Mouse (Mus musculus): Measurements from ENCODE around the gene Rimbp3. TPM values are rescaled to one million over a fixed set of nuclear protein-coding genes. Genes with fewer than 3 reads are reported as not detected.

Rimbp3 gene
- polyA plus RNA-seq, 1 experiment from 2014 or later: 1.2 TPM

DNA sequence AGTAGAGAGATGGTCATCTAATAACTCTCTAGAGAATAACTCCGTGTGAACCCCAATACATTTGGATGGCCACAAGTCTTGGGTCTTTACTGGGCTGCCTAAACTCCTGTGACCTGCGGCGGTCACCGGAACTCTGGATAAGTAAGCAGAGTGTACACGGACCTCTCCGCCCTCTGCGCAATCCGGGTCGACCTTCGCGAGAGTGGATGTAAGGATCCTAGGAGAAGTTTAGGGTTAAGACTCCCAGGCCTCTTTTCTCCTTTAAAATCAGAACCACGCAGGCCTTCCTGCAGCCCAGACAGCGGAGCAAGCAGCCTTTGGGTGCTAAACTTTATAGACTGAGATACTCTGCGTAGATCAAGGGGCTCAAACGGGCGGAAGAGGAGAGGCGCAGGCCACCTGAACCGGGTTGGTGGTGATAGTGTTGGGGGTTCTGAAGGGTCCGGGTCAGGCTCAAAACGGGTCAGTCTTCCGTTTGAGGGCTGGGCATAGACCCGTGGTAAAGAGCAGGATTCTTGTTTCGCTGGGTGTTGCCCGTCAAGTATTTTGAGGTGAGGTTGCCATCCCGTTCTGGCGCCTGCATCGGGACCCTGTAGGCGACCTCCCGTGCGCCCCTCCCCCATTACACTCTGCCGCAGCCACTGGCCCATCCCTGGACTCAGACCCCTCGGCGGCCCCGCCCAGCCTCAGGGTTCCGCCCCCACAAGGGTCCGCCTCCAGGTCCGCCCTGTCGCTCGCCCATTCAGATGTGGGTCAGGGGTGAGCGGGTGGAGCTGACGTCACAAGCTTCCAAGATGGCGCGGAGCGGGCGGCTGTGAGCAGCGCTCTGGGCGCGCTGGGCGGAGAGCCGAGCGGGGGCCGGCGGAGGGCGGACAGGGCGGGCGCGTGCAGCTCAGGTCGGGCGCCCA, 24.6 kb downstream of the Rimbp3 start, which contains the start of gene Hic2:
Hic2 (plus strand) TSS at position 779 of the 908 bp plus-strand sequence.
- no peaks in the 10 kb centered on the region for H3K9me3 ChIP-seq (replicated peaks; ENCODE audit: control insufficient read depth, low read length)
- no peaks in the 10 kb centered on the region for H3K36me3 ChIP-seq (ENCODE audit: control insufficient read depth, insufficient read depth, low read length)
- H3K4me2 ChIP-seq (ENCODE audit: low read length): peak within 1 kb of the TSS; percentile 84
- no peaks in the 10 kb centered on the region for H3K27me3 ChIP-seq (replicated peaks; ENCODE audit: control insufficient read depth, insufficient read depth, low read length)
- H3K4me1 ChIP-seq (ENCODE audit: control insufficient read depth, insufficient read depth, low read length): peaks cover 18% of the 10 kb centered on the region
- H3K9ac ChIP-seq (ENCODE audit: low read length): peak within 1 kb of the TSS; percentile 96
- ATAC-seq (peak; percentile 96), DNase-seq (ENCODE audit: low spot score) (peak; percentile 96)
- peak within 1 kb of the TSS; percentile 90 for H3K4me3 ChIP-seq (ENCODE audit: low read depth, low read length)
- peak within 1 kb of the TSS; percentile 94 for H3K27ac ChIP-seq (ENCODE audit: low read depth, low read length)
- WGBS: under 1% methylated on average over 57 of the region's 59 CpGs

DNA sequence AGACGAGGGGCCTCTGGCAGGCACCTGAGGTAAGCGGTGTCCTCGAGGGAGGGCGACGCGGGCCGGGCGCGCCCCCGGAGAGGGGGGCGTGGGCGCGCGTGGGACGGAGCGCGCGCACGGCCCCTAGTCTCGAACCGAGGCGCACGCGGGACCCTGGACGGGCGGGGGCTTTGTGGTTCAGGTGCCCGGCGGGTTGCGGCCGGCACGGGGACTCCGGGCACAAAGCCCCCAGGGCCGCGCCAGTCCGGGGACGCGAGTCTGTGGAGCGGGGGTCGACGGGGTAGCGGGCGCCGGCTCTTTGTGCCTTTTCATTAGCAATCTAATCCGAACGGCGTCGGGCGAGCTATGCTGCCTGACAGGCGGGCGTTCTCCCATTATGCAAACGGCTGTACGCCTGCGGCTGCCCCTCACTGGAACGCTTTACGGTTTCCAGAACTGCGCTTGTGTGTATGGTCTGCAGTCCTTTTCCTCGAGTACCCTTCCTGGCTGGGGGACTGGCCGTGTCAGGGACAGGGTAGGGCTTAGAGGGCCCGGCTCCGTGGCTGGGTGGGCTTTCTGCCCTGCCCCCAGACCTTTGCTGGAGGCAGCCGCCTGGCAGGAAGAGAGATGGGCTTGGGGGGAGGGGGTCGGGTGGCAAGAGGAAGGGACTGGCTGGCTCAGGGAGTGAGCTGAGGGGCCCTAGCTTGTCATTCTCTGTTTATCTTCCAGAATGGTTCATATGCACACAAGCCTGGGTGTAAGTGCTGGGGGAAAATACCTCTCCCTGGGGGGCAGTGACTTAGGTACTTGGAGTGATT, 25.5 kb downstream of the Rimbp3 start:
- peak; percentile 77 for ATAC-seq
- Histone ChIP-seq H3K27ac (ENCODE audit: low read depth, low read length) (peak overlapping the region; percentile 94), H3K4me2 (ENCODE audit: low read length) (peak overlapping the region; percentile 84), H3K27me3 (replicated peaks; ENCODE audit: control insufficient read depth, insufficient read depth, low read length) (no peaks in the 10 kb centered on the region), H3K36me3 (ENCODE audit: control insufficient read depth, insufficient read depth, low read length) (no peaks in the 10 kb centered on the region), H3K4me1 (ENCODE audit: control insufficient read depth, insufficient read depth, low read length) (peaks cover 18% of the 10 kb centered on the region), H3K9ac (ENCODE audit: low read length) (peak overlapping the region; percentile 96), H3K9me3 (replicated peaks; ENCODE audit: control insufficient read depth, low read length) (no peaks in the 10 kb centered on the region), H3K4me3 (ENCODE audit: low read depth, low read length) (peak overlapping the region; percentile 90)
- 1% methylated on average over 59 of the region's 62 CpGs for WGBS
- DNase-seq (ENCODE audit: low spot score): peak; percentile 81

- ATAC-seq (no peak), DNase-seq (ENCODE audit: low spot score) (peak; percentile 67)
- Histone ChIP-seq H3K4me1 (ENCODE audit: control insufficient read depth, insufficient read depth, low read length) (peaks cover 18% of the 10 kb centered on the region), H3K36me3 (ENCODE audit: control insufficient read depth, insufficient read depth, low read length) (no peaks in the 10 kb centered on the region), H3K27ac (ENCODE audit: low read depth, low read length) (peak overlapping the region; percentile 94; the same call in 1 of the 2 replicates), H3K27me3 (replicated peaks; ENCODE audit: control insufficient read depth, insufficient read depth, low read length) (no peaks in the 10 kb centered on the region), H3K9ac (ENCODE audit: low read length) (peak overlapping the region; percentile 96), H3K4me2 (ENCODE audit: low read length) (peak overlapping the region; percentile 84), H3K4me3 (ENCODE audit: low read depth, low read length) (peak overlapping the region; percentile 90), H3K9me3 (replicated peaks; ENCODE audit: control insufficient read depth, low read length) (no peaks in the 10 kb centered on the region)
- 2% methylated on average over 12 of the region's 12 CpGs for WGBS
Observed at GRCm38 (mm10) chr16:17234499-17234895, 26.1 kb downstream of the Rimbp3 start.

- H3K4me1 ChIP-seq (ENCODE audit: control insufficient read depth, insufficient read depth, low read length): peaks cover 18% of the 10 kb centered on the region
Observed at GRCm38 (mm10) chr16:17234916-17235665, 26.7 kb downstream of the Rimbp3 start.

GRCm38 (mm10) chr16:17237634-17238033, 29.2 kb downstream of the Rimbp3 start:
- Histone ChIP-seq H3K27ac (ENCODE audit: low read depth, low read length) (no peak overlapping the region), H3K4me1 (ENCODE audit: control insufficient read depth, insufficient read depth, low read length) (peaks cover 18% of the 10 kb centered on the region), H3K27me3 (replicated peaks; ENCODE audit: control insufficient read depth, insufficient read depth, low read length) (no peaks in the 10 kb centered on the region), H3K4me3 (ENCODE audit: low read depth, low read length) (no peak overlapping the region), H3K9me3 (replicated peaks; ENCODE audit: control insufficient read depth, low read length) (no peaks in the 10 kb centered on the region), H3K9ac (ENCODE audit: low read length) (no peak overlapping the region), H3K36me3 (ENCODE audit: control insufficient read depth, insufficient read depth, low read length) (no peaks in the 10 kb centered on the region), H3K4me2 (ENCODE audit: low read length) (no peak overlapping the region)
- DNase-seq (ENCODE audit: low spot score) (no peak), ATAC-seq (no peak)
- WGBS: 85% methylated on average over 3 of the region's 3 CpGs

More at GRCm38 (mm10) chr16:17234916-17235665, 26.7 kb downstream of the Rimbp3 start:
- Histone ChIP-seq H3K4me2 (ENCODE audit: low read length) (peak overlapping the region; percentile 84), H3K4me3 (ENCODE audit: low read depth, low read length) (peak overlapping the region; percentile 90), H3K36me3 (ENCODE audit: control insufficient read depth, insufficient read depth, low read length) (no peaks in the 10 kb centered on the region), H3K9ac (ENCODE audit: low read length) (peak overlapping the region; percentile 96), H3K27ac (ENCODE audit: low read depth, low read length) (peak overlapping the region; percentile 94; the same call in 1 of the 2 replicates), H3K27me3 (replicated peaks; ENCODE audit: control insufficient read depth, insufficient read depth, low read length) (no peaks in the 10 kb centered on the region), H3K9me3 (replicated peaks; ENCODE audit: control insufficient read depth, low read length) (no peaks in the 10 kb centered on the region)
- WGBS: 48% methylated on average over 9 of the region's 9 CpGs
- peak; percentile 23 for DNase-seq (ENCODE audit: low spot score)
- ATAC-seq: no peak

DNA sequence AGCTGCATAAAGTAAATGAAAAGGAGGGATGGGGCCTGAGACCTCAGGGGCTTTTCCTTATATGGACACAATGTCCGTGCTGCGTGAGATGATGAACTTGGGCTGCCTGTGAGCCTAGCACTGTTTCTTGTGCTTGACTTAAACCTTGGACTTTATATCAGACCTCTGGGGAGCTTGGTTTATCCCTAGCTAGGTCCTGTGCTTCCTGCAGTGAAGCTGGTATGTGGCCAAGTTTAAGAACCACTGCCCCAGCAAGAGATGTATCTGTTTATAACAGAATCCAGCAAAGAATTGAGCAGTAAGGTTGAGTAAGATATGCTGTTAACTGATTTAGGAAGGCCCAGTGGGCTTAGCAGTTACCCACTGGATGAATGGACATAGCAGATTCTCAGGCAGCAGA, 31.0 kb downstream of the Rimbp3 start:
- Histone ChIP-seq H3K9me3 (replicated peaks; ENCODE audit: control insufficient read depth, low read length) (no peaks in the 10 kb centered on the region), H3K9ac (ENCODE audit: low read length) (no peak overlapping the region), H3K4me2 (ENCODE audit: low read length) (no peak overlapping the region), H3K27ac (ENCODE audit: low read depth, low read length) (no peak overlapping the region), H3K27me3 (replicated peaks; ENCODE audit: control insufficient read depth, insufficient read depth, low read length) (no peaks in the 10 kb centered on the region), H3K4me3 (ENCODE audit: low read depth, low read length) (no peak overlapping the region), H3K4me1 (ENCODE audit: control insufficient read depth, insufficient read depth, low read length) (peaks cover 16% of the 10 kb centered on the region), H3K36me3 (ENCODE audit: control insufficient read depth, insufficient read depth, low read length) (no peaks in the 10 kb centered on the region)
- no peak for ATAC-seq
- DNase-seq (ENCODE audit: low spot score): no peak
- WGBS: 89% methylated on average over 2 of the region's 2 CpGs

- Histone ChIP-seq H3K4me2 (ENCODE audit: low read length) (no peak overlapping the region), H3K9me3 (replicated peaks; ENCODE audit: control insufficient read depth, low read length) (no peaks in the 10 kb centered on the region), H3K4me1 (ENCODE audit: control insufficient read depth, insufficient read depth, low read length) (peaks cover 3% of the 10 kb centered on the region; the same call in 1 of the 2 replicates), H3K4me3 (ENCODE audit: low read depth, low read length) (no peak overlapping the region), H3K36me3 (ENCODE audit: control insufficient read depth, insufficient read depth, low read length) (no peaks in the 10 kb centered on the region), H3K27me3 (replicated peaks; ENCODE audit: control insufficient read depth, insufficient read depth, low read length) (no peaks in the 10 kb centered on the region), H3K9ac (ENCODE audit: low read length) (no peak overlapping the region), H3K27ac (ENCODE audit: low read depth, low read length) (no peak overlapping the region)
- no peak for DNase-seq (ENCODE audit: low spot score)
- 74% methylated on average over 1 of the region's 1 CpGs for WGBS
- ATAC-seq: no peak
Observed at GRCm38 (mm10) chr16:17243731-17244130, 35.3 kb downstream of the Rimbp3 start.

DNA sequence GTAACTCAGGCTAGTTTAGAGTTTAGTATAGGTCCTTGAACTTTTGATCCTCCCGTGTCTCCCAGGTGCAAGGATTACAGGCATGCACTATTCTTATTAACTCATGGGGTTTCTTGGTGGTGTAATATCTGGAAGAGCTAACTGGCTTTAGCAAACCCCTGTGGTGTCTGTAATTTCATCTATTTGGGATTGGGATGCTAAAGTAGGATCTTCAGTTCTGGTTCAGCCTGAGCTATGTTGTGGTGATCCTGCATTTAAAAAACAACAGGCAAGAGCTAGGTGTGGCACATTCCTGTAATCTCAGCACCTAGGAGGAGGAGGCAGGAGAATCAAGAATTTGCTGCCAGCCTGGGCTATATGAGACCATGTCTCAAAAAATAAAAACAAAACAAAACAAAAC, 36.6 kb downstream of the Rimbp3 start:
- Histone ChIP-seq H3K27me3 (replicated peaks; ENCODE audit: control insufficient read depth, insufficient read depth, low read length) (no peaks in the 10 kb centered on the region), H3K9ac (ENCODE audit: low read length) (no peak overlapping the region), H3K4me2 (ENCODE audit: low read length) (no peak overlapping the region), H3K4me3 (ENCODE audit: low read depth, low read length) (no peak overlapping the region), H3K27ac (ENCODE audit: low read depth, low read length) (no peak overlapping the region), H3K36me3 (ENCODE audit: control insufficient read depth, insufficient read depth, low read length) (no peaks in the 10 kb centered on the region), H3K9me3 (replicated peaks; ENCODE audit: control insufficient read depth, low read length) (no peaks in the 10 kb centered on the region), H3K4me1 (ENCODE audit: control insufficient read depth, insufficient read depth, low read length) (peaks cover 3% of the 10 kb centered on the region; the same call in 1 of the 2 replicates)
- ATAC-seq (no peak), DNase-seq (ENCODE audit: low spot score) (no peak)
- WGBS: 81% methylated on average over 1 of the region's 1 CpGs

Measured in forebrain, embryonic 14.5 days (tissue).